Mouse (Mus musculus): ENCODE results near the gene Abca4. TPM values are rescaled to one million over a fixed set of nuclear protein-coding genes. Genes with fewer than 3 reads are reported as not detected.

Gene Abca4
- polyA plus RNA-seq (2015; fragmentation: Nextera tagmentation; extraction: Ambion mirVana) = 3.7 and 4.1 TPM in 2 replicates

GRCm38 (mm10) chr3:122043799-122044547, at the start of gene Abca4:
TSS of gene Abca4 (plus strand) at chr3:122044443.
- Histone ChIP-seq H3K9ac (ENCODE audit: low read depth, low read length) (peak within 1 kb of the TSS; percentile 10; the same call in 1 of the 2 replicates), H3K4me2 (ENCODE audit: low read length) (peak within 1 kb of the TSS; percentile 41), H3K4me3 (ENCODE audit: low read length) (peak within 1 kb of the TSS; percentile 16), H3K36me3 (ENCODE audit: control insufficient read depth, insufficient read depth, low read length) (no peaks in the 10 kb centered on the region), H3K9me3 (ENCODE audit: control insufficient read depth, low read length) (no peaks in the 10 kb centered on the region), H3K4me1 (ENCODE audit: control insufficient read depth, insufficient read depth, low read depth, low read length) (peaks cover 36% of the 10 kb centered on the region), H3K27me3 (replicated peaks; ENCODE audit: control insufficient read depth, insufficient read depth, low read length) (peaks cover 3% of the 10 kb centered on the region), H3K27ac (ENCODE audit: low read depth, low read length) (peak within 1 kb of the TSS; percentile 55)
- no peak for ATAC-seq
- WGBS = 9% methylated on average over 26 of the region's 26 CpGs

GRCm38 (mm10) chr3:121995125-121995524, 49.1 kb upstream of the Abca4 start:
- no peaks in the 10 kb centered on the region for H3K36me3 ChIP-seq (ENCODE audit: control insufficient read depth, insufficient read depth, low read length)
- ATAC-seq = no peak
- no peaks in the 10 kb centered on the region for H3K27me3 ChIP-seq (replicated peaks; ENCODE audit: control insufficient read depth, insufficient read depth, low read length)
- no peak overlapping the region for H3K4me3 ChIP-seq (ENCODE audit: low read length)
- WGBS = 50% methylated on average over 4 of the region's 4 CpGs
- no peak overlapping the region for H3K27ac ChIP-seq (ENCODE audit: low read depth, low read length)
- no peaks in the 10 kb centered on the region for H3K9me3 ChIP-seq (ENCODE audit: control insufficient read depth, low read length)
- no peak overlapping the region for H3K4me2 ChIP-seq (ENCODE audit: low read length)
- no peaks in the 10 kb centered on the region for H3K4me1 ChIP-seq (ENCODE audit: control insufficient read depth, insufficient read depth, low read depth, low read length)
- no peak overlapping the region for H3K9ac ChIP-seq (ENCODE audit: low read depth, low read length)

GRCm38 (mm10) chr3:121999934-122000333, 44.3 kb upstream of the Abca4 start:
- Histone ChIP-seq H3K4me2 (ENCODE audit: low read length) (no peak overlapping the region), H3K36me3 (ENCODE audit: control insufficient read depth, insufficient read depth, low read length) (no peaks in the 10 kb centered on the region), H3K9me3 (ENCODE audit: control insufficient read depth, low read length) (no peaks in the 10 kb centered on the region), H3K4me3 (ENCODE audit: low read length) (no peak overlapping the region), H3K9ac (ENCODE audit: low read depth, low read length) (no peak overlapping the region), H3K27me3 (replicated peaks; ENCODE audit: control insufficient read depth, insufficient read depth, low read length) (no peaks in the 10 kb centered on the region), H3K27ac (ENCODE audit: low read depth, low read length) (no peak overlapping the region), H3K4me1 (ENCODE audit: control insufficient read depth, insufficient read depth, low read depth, low read length) (no peaks in the 10 kb centered on the region)
- 73% methylated on average over 2 of the region's 2 CpGs for WGBS
- ATAC-seq = no peak

- Histone ChIP-seq H3K4me1 (ENCODE audit: control insufficient read depth, insufficient read depth, low read depth, low read length) (no peaks in the 10 kb centered on the region), H3K4me2 (ENCODE audit: low read length) (no peak overlapping the region), H3K4me3 (ENCODE audit: low read length) (no peak overlapping the region), H3K9me3 (ENCODE audit: control insufficient read depth, low read length) (no peaks in the 10 kb centered on the region), H3K27ac (ENCODE audit: low read depth, low read length) (no peak overlapping the region), H3K9ac (ENCODE audit: low read depth, low read length) (no peak overlapping the region), H3K36me3 (ENCODE audit: control insufficient read depth, insufficient read depth, low read length) (no peaks in the 10 kb centered on the region), H3K27me3 (replicated peaks; ENCODE audit: control insufficient read depth, insufficient read depth, low read length) (no peaks in the 10 kb centered on the region)
- WGBS = 80% methylated on average over 6 of the region's 6 CpGs
- no peak for ATAC-seq
Observed at GRCm38 (mm10) chr3:122001568-122001967, 42.7 kb upstream of the Abca4 start.

- H3K27me3 ChIP-seq (replicated peaks; ENCODE audit: control insufficient read depth, insufficient read depth, low read length) = no peaks in the 10 kb centered on the region
- H3K9ac ChIP-seq (ENCODE audit: low read depth, low read length) = no peak overlapping the region
- no peaks in the 10 kb centered on the region for H3K4me1 ChIP-seq (ENCODE audit: control insufficient read depth, insufficient read depth, low read depth, low read length)
- H3K9me3 ChIP-seq (ENCODE audit: control insufficient read depth, low read length) = no peaks in the 10 kb centered on the region
- no peak overlapping the region for H3K4me3 ChIP-seq (ENCODE audit: low read length)
- no peak for ATAC-seq
- H3K36me3 ChIP-seq (ENCODE audit: control insufficient read depth, insufficient read depth, low read length) = no peaks in the 10 kb centered on the region
- 90% methylated on average over 5 of the region's 5 CpGs for WGBS
- no peak overlapping the region for H3K27ac ChIP-seq (ENCODE audit: low read depth, low read length)
- no peak overlapping the region for H3K4me2 ChIP-seq (ENCODE audit: low read length)
Observed at GRCm38 (mm10) chr3:122009818-122010217, 34.4 kb upstream of the Abca4 start.

GRCm38 (mm10) chr3:122010292-122010691, 34.0 kb upstream of the Abca4 start:
- Histone ChIP-seq H3K9ac (ENCODE audit: low read depth, low read length) (no peak overlapping the region), H3K4me3 (ENCODE audit: low read length) (no peak overlapping the region), H3K27me3 (replicated peaks; ENCODE audit: control insufficient read depth, insufficient read depth, low read length) (no peaks in the 10 kb centered on the region), H3K27ac (ENCODE audit: low read depth, low read length) (no peak overlapping the region), H3K9me3 (ENCODE audit: control insufficient read depth, low read length) (no peaks in the 10 kb centered on the region), H3K4me2 (ENCODE audit: low read length) (no peak overlapping the region), H3K36me3 (ENCODE audit: control insufficient read depth, insufficient read depth, low read length) (no peaks in the 10 kb centered on the region), H3K4me1 (ENCODE audit: control insufficient read depth, insufficient read depth, low read depth, low read length) (no peaks in the 10 kb centered on the region)
- no peak for ATAC-seq
- WGBS = 95% methylated on average over 5 of the region's 5 CpGs

GRCm38 (mm10) chr3:122012464-122012863, 31.8 kb upstream of the Abca4 start:
- Histone ChIP-seq H3K4me1 (ENCODE audit: control insufficient read depth, insufficient read depth, low read depth, low read length) (no peaks in the 10 kb centered on the region), H3K4me2 (ENCODE audit: low read length) (no peak overlapping the region), H3K9ac (ENCODE audit: low read depth, low read length) (no peak overlapping the region), H3K27me3 (replicated peaks; ENCODE audit: control insufficient read depth, insufficient read depth, low read length) (no peaks in the 10 kb centered on the region), H3K9me3 (ENCODE audit: control insufficient read depth, low read length) (no peaks in the 10 kb centered on the region), H3K4me3 (ENCODE audit: low read length) (no peak overlapping the region), H3K27ac (ENCODE audit: low read depth, low read length) (no peak overlapping the region), H3K36me3 (ENCODE audit: control insufficient read depth, insufficient read depth, low read length) (no peaks in the 10 kb centered on the region)
- 86% methylated on average over 1 of the region's 1 CpGs for WGBS
- ATAC-seq = no peak

- no peaks in the 10 kb centered on the region for H3K27me3 ChIP-seq (replicated peaks; ENCODE audit: control insufficient read depth, insufficient read depth, low read length)
- no peaks in the 10 kb centered on the region for H3K36me3 ChIP-seq (ENCODE audit: control insufficient read depth, insufficient read depth, low read length)
- no peak for ATAC-seq
- no peak overlapping the region for H3K27ac ChIP-seq (ENCODE audit: low read depth, low read length)
- no peak overlapping the region for H3K9ac ChIP-seq (ENCODE audit: low read depth, low read length)
- 97% methylated on average over 7 of the region's 7 CpGs for WGBS
- no peak overlapping the region for H3K4me2 ChIP-seq (ENCODE audit: low read length)
- H3K4me1 ChIP-seq (ENCODE audit: control insufficient read depth, insufficient read depth, low read depth, low read length) = no peaks in the 10 kb centered on the region
- no peaks in the 10 kb centered on the region; the same call in 1 of the 2 replicates for H3K9me3 ChIP-seq (ENCODE audit: control insufficient read depth, low read length)
- no peak overlapping the region for H3K4me3 ChIP-seq (ENCODE audit: low read length)
Observed at GRCm38 (mm10) chr3:122018421-122018820, 25.8 kb upstream of the Abca4 start.

GRCm38 (mm10) chr3:122019159-122019558, 25.1 kb upstream of the Abca4 start:
- Histone ChIP-seq H3K4me1 (ENCODE audit: control insufficient read depth, insufficient read depth, low read depth, low read length) (no peaks in the 10 kb centered on the region), H3K27ac (ENCODE audit: low read depth, low read length) (no peak overlapping the region), H3K4me3 (ENCODE audit: low read length) (no peak overlapping the region), H3K4me2 (ENCODE audit: low read length) (no peak overlapping the region), H3K27me3 (replicated peaks; ENCODE audit: control insufficient read depth, insufficient read depth, low read length) (no peaks in the 10 kb centered on the region), H3K36me3 (ENCODE audit: control insufficient read depth, insufficient read depth, low read length) (no peaks in the 10 kb centered on the region), H3K9me3 (ENCODE audit: control insufficient read depth, low read length) (no peaks in the 10 kb centered on the region; the same call in 1 of the 2 replicates), H3K9ac (ENCODE audit: low read depth, low read length) (no peak overlapping the region)
- 88% methylated on average over 5 of the region's 5 CpGs for WGBS
- no peak for ATAC-seq
